24 mouse cellular contexts compared by ENCODE assay signal in genomic region chr11:34000416-34000815, GRCm38 (mm10). TPM values are rescaled to one million over a fixed set of nuclear protein-coding genes. Genes with fewer than 3 reads are reported as not detected.
DNase-seq lines count a peak whose midpoint lies in the region; ATAC-seq lines count a peak whose summit lies in the region.
"Had no signal": no experiment of that assay in that cellular context is flagged by ENCODE, and none has a peak within 500 bp of the region (broad histone marks: within the 10 kb centered on the region; RNA-seq: fewer than 3 reads in every experiment).

No protein-coding gene starts in this region.

- peak; percentile 55 for DNase-seq in heart, adult 11 months
- DNase-seq in heart, adult 18-20 months = no peak
- peak; percentile 3 for DNase-seq in urinary bladder, adult 2 months (ENCODE audit: low spot score)
- no peak for DNase-seq in urinary bladder, postnatal 14 days (ENCODE audit: low spot score)
- no peak for DNase-seq in kidney, adult 18-20 months
- no peak for DNase-seq in right cerebral cortex, adult 2 months (ENCODE audit: low spot score in 2 of 2)
- DNase-seq: adrenal gland, adult 2 months; adrenal gland, postnatal 14 days; cerebellum, adult 11 months; cerebellum, adult 2 months; cerebellum, adult 9-11 months; cerebellum, postnatal 25 days; embryo, embryonic 11 days; gastrocnemius, adult 2 months; gastrocnemius, postnatal 14 days; heart, postnatal 14 days; heart, postnatal 4 days had no signal

- ATAC-seq in common myeloid progenitor, adult 5-6 weeks (replicated peaks; ENCODE audit: low read depth, poor library complexity, severe bottlenecking) = peak; percentile 57
- ATAC-seq in megakaryocyte progenitor cell, adult 5-6 weeks (replicated peaks; ENCODE audit: poor library complexity) = peak; percentile 47; the same call in 1 of the 2 replicates
- ATAC-seq: forebrain, embryonic 16.5 days; intestine, embryonic 15.5 days had no signal

RNA-seq across cellular contexts. Expression of gene Kcnip1, which starts 7.5 kb away (rescaled TPM):
- total RNA-seq in heart, adult 18-20 months (2021) = under 1 TPM; 0.17 to 0.28 TPM
- polyA plus RNA-seq in urinary bladder, adult 2 months (2012; rRNA removed) = 0.76 and 1.2 TPM in 2 replicates
- total RNA-seq in common myeloid progenitor, adult 5-6 weeks (2017) = not detected in 2 replicates
- not detected in 2 replicates for total RNA-seq in megakaryocyte progenitor cell, adult 5-6 weeks (2015)
- not detected in 2 replicates for total RNA-seq in megakaryocyte progenitor cell, adult 5-6 weeks (2017)
- total RNA-seq: gastrocnemius, adult 2 months; heart, postnatal 14 days; heart, postnatal 4 days had no signal
- polyA plus RNA-seq: C2C12; erythroblast, embryonic 14.5 days had no signal

RNA-seq across cellular contexts. Expression of gene Kcnmb1, which starts 37.6 kb away (rescaled TPM):
- under 1 TPM; 0.55 to 0.75 TPM for total RNA-seq in heart, adult 18-20 months (2021)
- 35.2 and 43.3 TPM in 2 replicates for polyA plus RNA-seq in urinary bladder, adult 2 months (2012; rRNA removed)
- not detected in 2 replicates for total RNA-seq in common myeloid progenitor, adult 5-6 weeks (2017)
- total RNA-seq in megakaryocyte progenitor cell, adult 5-6 weeks (2015) = not detected in 2 replicates
- not detected in 2 replicates for total RNA-seq in megakaryocyte progenitor cell, adult 5-6 weeks (2017)
- polyA plus RNA-seq: erythroblast, embryonic 14.5 days; forebrain, embryonic 12.5 days had no signal

RNA-seq across cellular contexts. Expression of gene Lcp2, which starts 46.3 kb away (rescaled TPM):
- 1 to 10 TPM; 2.4 to 2.6 TPM for total RNA-seq in heart, adult 18-20 months (2021)
- 4.0 and 5.0 TPM in 2 replicates for polyA plus RNA-seq in urinary bladder, adult 2 months (2012; rRNA removed)
- 19.9 and 32.6 TPM in 2 replicates for total RNA-seq in common myeloid progenitor, adult 5-6 weeks (2017)
- 67.6 and 73.6 TPM in 2 replicates for total RNA-seq in megakaryocyte progenitor cell, adult 5-6 weeks (2015)
- total RNA-seq in megakaryocyte progenitor cell, adult 5-6 weeks (2017) = 26.1 and 29.5 TPM in 2 replicates
- polyA plus RNA-seq: C2C12 had no signal

Comparison
In these comparisons a context has a peak if more than half of its experiments do, and no peak if none do; other contexts are left out.
1. DNase-seq: peak in heart, adult 11 months (single experiment) and urinary bladder, adult 2 months (single experiment); none in heart, adult 18-20 months (0 of 2), urinary bladder, postnatal 14 days (single experiment), kidney, adult 18-20 months (single experiment) and right cerebral cortex, adult 2 months (0 of 2).